Mouse (Mus musculus) retina, postnatal 1 day (tissue): ENCODE data around the gene Zdhhc5.
A peak's percentile ranks its signal among the peaks of the same experiment; 100 is the strongest.
"Not testable (repeated sequence)": the region's sequence is repeated elsewhere in the genome, so short reads cannot be mapped to it uniquely, and the experiment has no call there.

ENCODE experiments used
- DNase-seq: peaks from one replicate; pipeline ENCODE4 v3.0.0-alpha.2; 2012

Gene Zdhhc5

DNA sequence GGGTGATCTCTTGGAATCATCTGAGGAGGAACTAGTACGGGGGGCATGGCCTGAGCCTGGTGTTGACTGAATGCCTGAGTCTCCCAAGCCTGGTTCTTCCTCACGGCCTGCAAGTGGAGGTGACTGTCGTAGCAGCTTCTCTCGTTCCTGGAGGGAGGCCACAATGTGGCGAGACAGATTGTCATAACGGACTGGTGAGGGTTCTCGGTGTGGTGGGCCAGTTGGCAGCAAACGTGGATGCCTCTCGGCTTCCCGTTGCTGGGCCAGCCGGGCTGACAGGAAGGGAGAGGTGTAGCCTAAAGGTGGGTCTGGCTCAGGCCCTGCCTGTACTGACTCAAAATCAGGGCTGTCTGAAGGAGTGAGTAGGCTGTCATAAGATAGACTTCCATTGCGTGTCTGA is 24.9 kb downstream of the Zdhhc5 start:
- DNase-seq, result no peak

DNA sequence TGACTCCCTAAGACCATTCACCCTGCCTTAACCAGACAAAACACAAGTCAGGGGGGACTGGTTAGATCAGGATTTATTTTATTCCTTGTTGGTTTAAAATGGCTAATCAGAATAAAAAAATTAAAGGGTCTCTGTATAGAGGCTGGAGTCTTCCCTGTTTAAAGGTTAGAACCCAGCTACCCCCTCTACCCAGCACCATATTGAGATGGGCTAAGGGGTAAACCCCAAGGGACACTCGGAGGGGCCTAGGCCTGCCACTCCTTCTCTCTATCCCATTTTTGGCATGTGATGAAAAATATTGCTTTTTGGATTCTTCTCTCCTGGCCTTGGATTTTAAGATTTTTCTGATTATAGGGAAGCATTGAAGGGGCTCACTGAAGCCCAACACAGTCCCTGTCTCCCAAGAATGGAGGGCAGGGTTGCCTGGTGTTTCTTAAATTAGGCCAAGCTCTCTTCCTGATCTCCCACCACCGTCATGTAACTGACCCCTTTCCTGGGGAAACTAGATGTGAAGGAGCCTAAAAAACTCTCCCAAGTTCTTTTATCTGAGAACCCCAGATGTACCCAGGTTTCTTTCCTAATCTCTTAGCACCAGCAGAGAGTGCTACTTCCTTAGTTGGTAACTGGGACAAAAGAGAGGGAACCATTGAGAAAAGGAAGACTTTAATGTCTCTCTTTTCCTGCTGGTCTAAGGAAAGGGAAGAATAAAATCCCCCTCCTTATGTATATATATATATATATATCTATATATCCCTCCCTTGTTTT is 26.7 kb downstream of the Zdhhc5 start:
- no peak for DNase-seq

DNA sequence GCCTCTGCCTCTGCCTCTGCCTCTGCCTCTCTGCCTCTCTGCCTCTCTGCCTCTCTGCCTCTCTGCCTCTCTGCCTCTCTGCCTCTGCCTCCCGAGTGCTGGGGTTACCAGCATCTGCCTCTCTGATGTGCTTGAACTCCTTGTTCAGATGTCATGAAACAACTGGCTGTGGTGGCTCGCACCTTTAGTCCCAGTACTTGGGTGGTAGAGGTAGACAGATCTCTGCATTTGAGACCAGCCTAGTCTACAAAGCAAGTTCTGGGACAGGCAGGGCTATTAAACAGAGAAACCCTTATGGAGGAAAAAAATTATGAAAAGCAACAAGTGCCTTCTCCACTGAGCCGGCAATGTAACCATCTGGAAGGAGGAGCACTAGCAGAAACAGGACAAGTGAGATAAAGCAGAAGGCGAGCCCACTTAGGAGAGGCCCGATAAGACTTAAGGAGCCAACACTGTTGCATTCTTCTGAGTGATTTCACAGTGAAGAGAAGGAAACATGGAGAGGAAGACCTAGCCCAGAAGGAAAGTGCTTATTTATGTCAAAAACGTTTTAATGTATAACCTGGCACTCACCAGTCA is 32.3 kb downstream of the Zdhhc5 start:
- no peak for DNase-seq

- no peak for DNase-seq
These were observed 36.0 kb downstream of the Zdhhc5 start, which contains the start of gene Tmx2 for GRCm38 (mm10) chr2:84679016-84679415. Gene Tmx2, minus strand, starts transcription at chr2:84679140.

DNA sequence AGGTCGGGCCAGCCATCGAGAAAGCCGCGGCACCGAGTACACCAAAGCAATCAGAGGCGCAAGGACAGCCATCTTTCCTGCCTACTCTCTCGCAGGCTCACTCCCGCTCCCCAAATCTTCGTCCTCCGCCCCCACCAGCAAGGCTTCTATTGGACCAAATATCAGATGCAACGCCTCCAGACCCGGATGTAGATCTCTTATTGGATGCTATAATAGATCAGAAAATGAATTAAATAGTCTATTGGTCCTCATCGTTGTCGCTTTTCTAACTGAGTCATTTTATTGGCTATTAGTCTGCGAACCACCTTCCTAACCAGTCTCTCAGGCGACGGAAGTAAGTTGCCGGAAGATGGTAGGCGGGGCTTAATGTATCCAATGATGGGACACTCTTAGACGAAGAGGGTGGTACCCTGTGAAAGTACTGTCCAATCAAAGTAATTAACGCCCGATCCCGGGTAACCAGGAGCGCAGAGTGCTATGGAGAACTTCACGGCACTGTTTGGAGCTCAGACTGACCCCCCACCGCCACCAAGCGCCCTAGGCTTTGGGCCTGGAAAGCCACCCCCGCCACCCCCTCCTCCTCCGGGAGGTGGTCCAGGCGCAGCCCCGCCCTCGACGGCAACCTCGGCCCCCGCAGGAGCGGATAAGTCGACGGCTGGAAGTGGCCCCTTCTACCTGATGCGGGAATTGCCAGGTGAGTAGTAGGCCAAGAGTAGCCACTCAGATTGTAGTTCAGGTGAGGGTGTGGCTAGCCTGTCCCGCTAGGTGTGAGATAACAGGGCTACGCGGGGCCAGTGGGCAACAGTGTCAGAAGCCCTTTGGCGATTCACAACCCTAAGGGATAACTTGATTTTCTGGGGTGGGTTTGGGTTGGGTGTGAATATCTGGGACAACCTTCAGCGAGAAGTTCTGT is 36.8 kb downstream of the Zdhhc5 start, which contains the start of the genes Gm28635 and Med19:
Gene Gm28635 (minus strand): TSS at position 74 of the 913 bp plus-strand sequence.
Gene Med19 (plus strand): TSS at position 435 of the 913 bp plus-strand sequence.
- peak; percentile 100 for DNase-seq

DNA sequence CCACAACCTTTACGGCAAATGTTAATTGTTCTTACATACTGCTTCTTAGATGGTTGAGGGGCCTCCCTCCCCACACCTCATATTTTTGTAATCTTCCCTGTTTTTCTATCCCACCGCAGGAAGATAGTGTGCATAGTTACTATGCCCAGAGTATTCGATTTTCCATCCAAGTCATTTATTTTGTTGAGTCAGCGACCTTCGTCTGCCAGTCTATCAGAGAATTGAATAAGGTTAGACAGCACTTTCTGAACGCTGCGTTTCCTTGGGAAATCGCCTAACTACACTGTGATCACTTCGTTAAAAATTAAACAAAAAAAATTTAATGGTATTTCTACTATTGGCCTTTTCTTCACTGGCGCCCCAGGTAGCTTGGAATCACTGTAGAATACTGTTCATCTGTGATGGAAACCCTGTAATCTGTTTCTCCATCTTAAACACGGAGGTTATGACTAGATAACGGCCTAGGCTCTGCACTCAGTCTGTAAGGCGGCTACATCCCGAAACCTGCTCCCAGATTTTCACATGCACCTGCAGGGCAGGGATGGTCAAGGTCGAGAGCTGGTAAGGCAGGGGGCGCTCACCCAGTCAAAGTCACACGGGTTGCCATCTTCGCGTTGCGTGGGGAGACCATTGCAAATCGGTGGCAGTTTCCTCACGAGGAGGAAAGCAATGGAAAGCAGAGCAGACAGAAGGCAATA is 37.6 kb downstream of the Zdhhc5 start:
- DNase-seq, result no peak

DNA sequence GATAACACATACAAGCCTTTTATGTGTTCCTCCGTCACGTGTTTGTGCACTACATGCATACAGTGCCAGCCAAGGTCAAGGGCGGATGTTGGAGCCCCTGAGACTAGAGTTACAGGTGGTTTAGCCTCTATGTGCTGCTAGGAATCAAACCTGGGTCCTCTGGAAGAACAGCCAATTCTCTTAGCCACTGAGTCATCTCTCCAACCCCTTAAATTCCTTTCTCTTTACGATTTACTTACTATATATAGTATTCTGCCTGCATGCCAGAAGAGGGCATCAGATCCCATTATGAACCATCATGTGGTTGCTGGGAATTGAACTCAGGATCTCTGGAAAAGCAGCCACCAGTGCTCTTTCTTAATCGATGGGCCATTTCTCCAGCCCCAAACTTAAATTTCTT is 43.4 kb downstream of the Zdhhc5 start:
- DNase-seq, result not testable (repeated sequence)

- DNase-seq, result peak; percentile 97
These were observed 44.4 kb downstream of the Zdhhc5 start, which contains the start of gene Selenoh for GRCm38 (mm10) chr2:84670569-84670933. Gene Selenoh, minus strand, starts transcription at chr2:84670770.

DNA sequence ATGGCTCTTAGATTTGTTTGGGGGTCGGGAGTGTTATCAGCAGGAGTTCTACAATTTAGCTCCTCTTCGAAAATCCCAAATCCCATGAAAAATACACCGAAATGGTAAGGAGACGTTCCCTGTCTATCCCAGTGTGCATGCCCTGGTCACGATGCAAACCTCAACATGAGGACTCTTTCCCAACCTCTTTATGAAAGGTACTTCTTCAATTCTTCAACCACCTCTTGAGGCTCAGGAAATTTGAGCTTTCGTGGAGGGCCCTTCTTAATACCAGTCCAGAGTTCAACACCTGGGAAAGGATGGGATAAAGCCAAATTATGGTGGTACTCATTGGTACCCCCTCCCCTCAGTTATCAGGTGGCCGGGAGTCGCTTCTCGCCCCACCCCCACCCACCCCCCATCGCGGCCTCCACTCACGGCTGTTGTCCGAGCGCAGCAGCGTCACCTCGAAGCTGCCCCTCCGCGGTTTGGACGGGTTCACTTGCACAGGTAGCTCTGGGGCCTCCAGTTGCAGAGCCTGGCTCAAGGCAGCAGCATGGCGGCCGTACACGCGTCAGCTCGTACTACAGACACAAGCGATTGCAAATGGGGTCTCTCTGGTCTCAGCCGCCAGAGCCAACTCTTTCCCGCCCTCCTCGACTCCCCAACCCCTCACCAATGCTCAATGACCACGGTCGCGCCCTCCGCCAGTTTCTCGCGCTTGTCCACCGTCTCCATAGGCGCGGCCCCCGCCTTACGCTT is 45.0 kb downstream of the Zdhhc5 start:
- no peak for DNase-seq

DNA sequence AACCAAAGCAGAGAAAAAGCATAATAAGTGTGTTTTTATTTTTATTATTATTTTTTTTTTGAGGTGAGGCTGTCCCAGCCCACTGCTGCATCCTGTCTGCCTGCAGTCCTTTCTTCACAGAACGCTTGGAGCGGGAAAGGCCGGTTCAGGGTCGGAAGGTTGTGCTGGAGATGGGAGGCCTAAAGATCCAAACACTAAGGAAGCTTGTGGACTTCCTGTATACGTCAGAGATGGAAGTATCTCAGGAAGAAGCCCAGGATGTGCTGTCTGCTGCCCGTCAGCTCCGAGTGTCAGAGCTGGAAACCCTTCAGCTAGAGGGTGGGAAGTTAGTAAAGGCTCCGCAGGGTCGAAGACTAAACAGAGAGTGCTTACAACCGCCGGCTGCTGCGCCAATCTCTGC is 48.9 kb downstream of the Zdhhc5 start:
- DNase-seq, result no peak

DNA sequence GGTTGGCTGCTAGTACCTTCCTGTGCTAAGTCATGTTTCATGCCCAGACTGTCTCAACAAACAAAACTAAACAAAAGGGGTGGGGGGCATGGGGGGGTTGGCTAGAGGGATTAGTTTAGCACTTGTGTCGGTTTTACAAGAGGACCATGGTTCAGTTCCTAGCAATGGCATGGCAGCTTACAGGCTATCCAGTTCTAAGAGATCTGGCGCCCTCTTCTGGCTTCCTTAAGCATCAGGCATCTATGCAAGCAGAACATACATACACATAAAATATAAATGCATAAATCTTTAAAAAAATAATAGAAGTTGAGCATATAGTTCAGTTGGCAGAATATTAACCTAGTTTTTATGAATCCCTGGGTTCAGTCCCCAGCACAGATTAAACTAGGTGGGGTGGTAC is 52.1 kb downstream of the Zdhhc5 start:
- peak; percentile 74 for DNase-seq

- DNase-seq, result peak; percentile 64
These were observed 54.7 kb downstream of the Zdhhc5 start for GRCm38 (mm10) chr2:84660253-84660652.

- no peak for DNase-seq
These were observed 56.2 kb downstream of the Zdhhc5 start, which contains the start of gene Btbd18 for GRCm38 (mm10) chr2:84658806-84659205. Gene Btbd18, plus strand, starts transcription at chr2:84659079.

DNA sequence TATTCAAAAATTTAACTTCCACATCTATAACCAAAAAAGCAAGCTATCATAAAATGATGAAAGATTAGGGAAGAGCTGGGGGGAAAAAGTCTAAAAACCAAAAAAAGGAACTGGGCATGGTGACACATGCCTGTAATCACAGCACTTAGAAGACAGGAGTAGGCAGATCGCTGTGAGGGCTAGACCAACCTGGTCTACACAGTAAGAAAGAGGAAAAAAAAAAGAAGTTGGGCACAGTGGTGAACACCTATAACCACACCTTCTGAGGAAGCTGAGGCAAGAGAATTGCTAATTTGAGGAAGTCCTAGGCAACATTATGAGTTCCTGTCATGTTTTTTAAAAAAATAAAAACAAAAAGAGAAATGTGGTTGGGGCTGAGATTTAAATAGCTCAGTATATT is 59.1 kb downstream of the Zdhhc5 start:
- DNase-seq, result no peak

GRCm38 (mm10) chr2:84653354-84653753 is 61.6 kb downstream of the Zdhhc5 start:
- no peak for DNase-seq

DNA sequence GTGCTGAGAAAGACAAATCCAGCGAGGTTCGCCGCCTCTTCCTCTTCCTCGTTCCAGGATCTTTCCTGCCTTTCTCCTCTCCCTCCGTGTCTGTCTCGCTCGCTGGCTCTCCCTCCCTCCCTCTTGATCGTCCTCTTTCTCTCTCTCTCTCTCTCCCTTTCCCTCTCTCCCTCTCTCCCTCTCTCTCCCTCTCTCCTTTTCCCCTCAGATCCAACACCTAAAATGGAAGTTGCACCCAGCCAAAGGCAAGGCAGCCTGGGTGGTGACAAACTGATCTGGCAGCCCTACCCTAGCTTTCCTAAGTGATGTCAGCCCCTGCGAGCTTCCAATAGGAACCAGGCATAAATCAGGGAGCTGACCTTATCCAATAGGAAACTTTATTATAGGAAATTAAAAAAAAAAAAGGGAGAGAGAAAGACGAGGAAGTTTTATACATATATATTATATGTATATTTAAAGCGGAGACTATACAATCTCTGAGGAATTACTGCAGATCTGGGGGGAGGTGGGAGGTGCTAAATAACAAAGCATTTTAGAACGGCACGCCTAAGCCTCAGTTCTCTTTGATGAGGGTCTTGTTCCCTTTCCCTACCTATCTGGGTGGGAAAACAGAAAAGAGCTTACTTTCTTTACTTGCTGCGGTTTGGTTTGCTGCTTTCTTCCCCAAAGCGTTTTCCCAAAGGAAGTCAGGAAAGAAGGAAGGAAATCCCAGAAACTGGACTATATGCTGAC is 64.3 kb downstream of the Zdhhc5 start, which contains the start of gene Ctnnd1:
Gene Ctnnd1 (minus strand): TSS at position 302 of the 732 bp plus-strand sequence.
- peak; percentile 96 for DNase-seq

- DNase-seq, result no peak
These were observed 65.3 kb downstream of the Zdhhc5 start for GRCm38 (mm10) chr2:84649674-84650073.

GRCm38 (mm10) chr2:84648369-84648768 is 66.6 kb downstream of the Zdhhc5 start:
- no peak for DNase-seq

- DNase-seq, result no peak
These were observed 67.9 kb downstream of the Zdhhc5 start for GRCm38 (mm10) chr2:84647051-84647568.

GRCm38 (mm10) chr2:84646138-84646537 is 68.8 kb downstream of the Zdhhc5 start:
- no peak for DNase-seq

DNA sequence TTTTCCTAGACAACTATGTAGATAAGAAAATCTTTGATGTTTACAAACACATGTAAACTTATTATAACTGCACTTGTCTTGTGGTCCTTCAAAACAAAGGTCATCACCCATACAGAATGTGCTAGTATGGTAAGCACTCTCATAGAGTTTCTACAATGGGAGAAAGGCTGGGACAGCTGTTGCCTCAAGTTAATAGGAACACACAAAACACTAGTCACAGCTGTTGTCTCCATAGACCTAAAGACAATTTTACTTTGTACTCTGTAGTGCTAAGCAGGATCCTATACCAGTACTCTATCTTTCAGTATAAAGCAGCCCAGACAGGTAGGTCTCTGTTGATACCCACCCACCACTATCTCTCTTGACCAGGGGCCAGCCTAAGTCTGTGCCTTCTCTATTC is 74.1 kb downstream of the Zdhhc5 start:
- DNase-seq, result no peak
